Mouse (Mus musculus): ENCODE measurements around the gene Ly6g6d. TPM values are rescaled to one million over a fixed set of nuclear protein-coding genes. Genes with fewer than 3 reads are reported as not detected.

Ly6g6d gene
- polyA plus RNA-seq, 1 experiment: 7.2 TPM

DNA sequence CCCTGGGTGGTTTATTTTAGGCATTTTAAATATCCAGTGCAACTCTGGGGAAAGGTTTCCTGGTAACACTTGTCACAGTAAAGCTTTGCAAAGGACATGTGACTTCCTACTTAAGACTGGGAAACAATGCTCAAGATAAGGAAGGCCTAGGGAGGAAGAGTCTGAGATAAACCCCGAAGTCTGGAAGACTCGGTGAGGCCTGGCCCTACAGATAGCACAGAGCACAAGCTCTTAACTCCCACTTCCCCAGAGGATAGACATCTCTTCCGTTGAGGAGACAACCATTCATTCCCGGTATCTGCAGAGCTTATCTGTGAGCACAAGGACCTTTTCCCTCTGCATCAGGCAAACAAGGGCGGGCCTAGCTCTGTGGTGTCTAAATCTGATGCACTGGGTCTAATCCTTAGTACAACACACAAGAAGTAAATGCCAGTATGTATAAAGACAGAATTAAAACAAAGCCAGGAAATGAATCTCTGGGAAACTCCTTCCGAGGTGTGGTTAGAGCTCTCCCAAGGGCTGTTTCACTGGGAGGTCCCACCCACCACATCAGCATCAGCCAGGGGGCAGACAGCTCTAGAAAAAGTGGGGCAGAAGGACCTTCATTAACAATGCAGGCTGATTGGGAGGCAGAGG is 55.9 kb downstream of the Ly6g6d start:
- TF ChIP-seq POLR2A (IDR thresholded peaks at IDR 0.05; ENCODE audit: low read depth, low read length) (no peak), CTCF (IDR thresholded peaks at IDR 0.05; ENCODE audit: extremely low read depth, insufficient read length, insufficient replicate concordance, low read depth, low read length) (no peak)
- Histone ChIP-seq H3K27ac (ENCODE audit: insufficient read depth, low read depth, low read length) (peak overlapping the region; percentile 55), H3K4me3 (ENCODE audit: low read depth, low read length) (no peak overlapping the region), H3K36me3 (ENCODE audit: control insufficient read depth, insufficient read depth, low read length) (no peaks in the 10 kb centered on the region), H3K4me1 (ENCODE audit: control insufficient read depth, insufficient read depth, insufficient read length, low read length) (peaks cover 36% of the 10 kb centered on the region), H3K27me3 (ENCODE audit: control insufficient read depth, insufficient read depth, low read length) (no peaks in the 10 kb centered on the region)
- 35% methylated on average over 6 of the region's 6 CpGs for WGBS

Other genes starting within 250 kb of the Ly6g6d start
- 28.6 and 56.3 TPM in 2 replicates for gene Stk19, start 241.1 kb downstream of the Ly6g6d start, polyA plus RNA-seq (2012; rRNA removed)
- 31.5 and 51.8 TPM in 2 replicates for gene Dxo, start 241.0 kb downstream of the Ly6g6d start, polyA plus RNA-seq (2012; rRNA removed)
- gene Skiv2l, start 227.9 kb downstream of the Ly6g6d start, polyA plus RNA-seq (2012; rRNA removed): 48.1 and 79.3 TPM in 2 replicates
- 7.8 and 18.3 TPM in 2 replicates for gene Nelfe, start 227.7 kb downstream of the Ly6g6d start, polyA plus RNA-seq (2012; rRNA removed)
- gene Cfb, start 215.5 kb downstream of the Ly6g6d start, polyA plus RNA-seq (2012; rRNA removed): 22.4 and 71.5 TPM in 2 replicates
- 2.9 and 6.8 TPM in 2 replicates for gene Zbtb12, start 198.6 kb downstream of the Ly6g6d start, polyA plus RNA-seq (2012; rRNA removed)
- not detected in 2 replicates for gene Gm20547, start 196.0 kb downstream of the Ly6g6d start, polyA plus RNA-seq (2012; rRNA removed)
- 4.3 and 10.6 TPM in 2 replicates for gene C2, start 179.8 kb downstream of the Ly6g6d start, polyA plus RNA-seq (2012; rRNA removed)
- 101 and 242 TPM in 2 replicates for gene Ehmt2, start 179.6 kb downstream of the Ly6g6d start, polyA plus RNA-seq (2012; rRNA removed)
- gene Slc44a4, start 163.6 kb downstream of the Ly6g6d start, polyA plus RNA-seq (2012; rRNA removed): 64.8 and 101 TPM in 2 replicates
- 21.2 and 68.8 TPM in 2 replicates for gene Neu1, start 146.8 kb downstream of the Ly6g6d start, polyA plus RNA-seq (2012; rRNA removed)
- gene Hspa1b, start 118.8 kb downstream of the Ly6g6d start, polyA plus RNA-seq (2012; rRNA removed): 17.1 and 19.8 TPM in 2 replicates
- gene Gm20481, start 108.2 kb downstream of the Ly6g6d start, polyA plus RNA-seq (2012; rRNA removed): not detected in 2 replicates
- gene Hspa1a, start 105.9 kb downstream of the Ly6g6d start, polyA plus RNA-seq (2012; rRNA removed): 8.9 and 9.3 TPM in 2 replicates
- gene Hspa1l, start 105.4 kb downstream of the Ly6g6d start, polyA plus RNA-seq (2012; rRNA removed): 0.06 and 0.14 TPM in 2 replicates
- 51.7 and 82.1 TPM in 2 replicates for gene Lsm2, start 96.2 kb downstream of the Ly6g6d start, polyA plus RNA-seq (2012; rRNA removed)
- gene Vars, start 77.1 kb downstream of the Ly6g6d start, polyA plus RNA-seq (2012; rRNA removed): 123 and 182 TPM in 2 replicates
- 0.82 and 1.2 TPM in 2 replicates for gene Vwa7, start 61.5 kb downstream of the Ly6g6d start, polyA plus RNA-seq (2012; rRNA removed)
- gene Sapcd1, start 50.0 kb downstream of the Ly6g6d start, polyA plus RNA-seq (2012; rRNA removed): 0.87 and 1.0 TPM in 2 replicates
- 2.2 and 2.3 TPM in 2 replicates for gene Msh5, start 31.3 kb downstream of the Ly6g6d start, polyA plus RNA-seq (2012; rRNA removed)
- 134 and 219 TPM in 2 replicates for gene Clic1, start 28.1 kb downstream of the Ly6g6d start, polyA plus RNA-seq (2012; rRNA removed)
- gene Ddah2, start 19.0 kb downstream of the Ly6g6d start, polyA plus RNA-seq (2012; rRNA removed): 8.5 and 14.5 TPM in 2 replicates
- gene Ly6g6c, start 12.7 kb downstream of the Ly6g6d start, polyA plus RNA-seq (2012; rRNA removed): 9.3 and 9.9 TPM in 2 replicates
- gene Mpig6b, start 11.9 kb downstream of the Ly6g6d start, polyA plus RNA-seq (2012; rRNA removed): 0.28 and 0.39 TPM in 2 replicates
- gene Ly6g6e, start 1.2 kb downstream of the Ly6g6d start, polyA plus RNA-seq (2012; rRNA removed): 1.3 and 19.4 TPM in 2 replicates
- 1.2 and 3.8 TPM in 2 replicates for gene Ly6g6f, start 7.5 kb upstream of the Ly6g6d start, polyA plus RNA-seq (2012; rRNA removed)
- 114 and 183 TPM in 2 replicates for gene Abhd16a, start 11.2 kb upstream of the Ly6g6d start, polyA plus RNA-seq (2012; rRNA removed)
- not detected in 2 replicates for gene Ly6g5c, start 30.2 kb upstream of the Ly6g6d start, polyA plus RNA-seq (2012; rRNA removed)
- 0.76 and 1.4 TPM in 2 replicates for gene Ly6g5b, start 37.4 kb upstream of the Ly6g6d start, polyA plus RNA-seq (2012; rRNA removed)
- 10.5 and 25.3 TPM in 2 replicates for gene Gpank1, start 43.4 kb upstream of the Ly6g6d start, polyA plus RNA-seq (2012; rRNA removed)
- gene Csnk2b, start 44.0 kb upstream of the Ly6g6d start, polyA plus RNA-seq (2012; rRNA removed): 226 and 448 TPM in 2 replicates
- gene D17H6S53E, start 48.3 kb upstream of the Ly6g6d start, polyA plus RNA-seq (2012; rRNA removed): 6.9 and 16.2 TPM in 2 replicates
- 0.15 and 0.25 TPM in 2 replicates for gene Apom, start 54.0 kb upstream of the Ly6g6d start, polyA plus RNA-seq (2012; rRNA removed)
- gene Bag6, start 57.1 kb upstream of the Ly6g6d start, polyA plus RNA-seq (2012; rRNA removed): 93.6 and 184 TPM in 2 replicates
- 177 and 352 TPM in 2 replicates for gene Prrc2a, start 86.8 kb upstream of the Ly6g6d start, polyA plus RNA-seq (2012; rRNA removed)
- gene Aif1, start 98.0 kb upstream of the Ly6g6d start, polyA plus RNA-seq (2012; rRNA removed): 0.36 and 1.6 TPM in 2 replicates
- gene Lst1, start 110.4 kb upstream of the Ly6g6d start, polyA plus RNA-seq (2012; rRNA removed): 11.5 and 18.8 TPM in 2 replicates
- 26.2 and 32.9 TPM in 2 replicates for gene Ltb, start 116.4 kb upstream of the Ly6g6d start, polyA plus RNA-seq (2012; rRNA removed)
- 0.94 and 1.8 TPM in 2 replicates for gene Tnf, start 123.9 kb upstream of the Ly6g6d start, polyA plus RNA-seq (2012; rRNA removed)
- 0.47 and 0.66 TPM in 2 replicates for gene Lta, start 127.3 kb upstream of the Ly6g6d start, polyA plus RNA-seq (2012; rRNA removed)
- gene Gm16181, start 142.8 kb upstream of the Ly6g6d start, polyA plus RNA-seq (2012; rRNA removed): 0.22 TPM in 1 of 2 replicates, not detected in the other
- gene Atp6v1g2, start 155.6 kb upstream of the Ly6g6d start, polyA plus RNA-seq (2012; rRNA removed): 1.0 and 2.8 TPM in 2 replicates
- gene Nfkbil1, start 157.7 kb upstream of the Ly6g6d start, polyA plus RNA-seq (2012; rRNA removed): 13.7 and 36.3 TPM in 2 replicates
- 95.6 and 194 TPM in 2 replicates for gene Ddx39b, start 163.7 kb upstream of the Ly6g6d start, polyA plus RNA-seq (2012; rRNA removed)
- 776 and 1,546 TPM in 2 replicates for gene H2-D1, start 184.7 kb upstream of the Ly6g6d start, polyA plus RNA-seq (2012; rRNA removed)
- gene H2-Q1, start 242.3 kb upstream of the Ly6g6d start, polyA plus RNA-seq (2012; rRNA removed): 36.3 and 83.4 TPM in 2 replicates

Measured in small intestine, adult 2 months (tissue).